Mouse (Mus musculus) CH12.LX (cell line): ENCODE results near the gene Grid2.

Experiments used
- CTCF ChIP-seq, 2 experiments: IDR thresholded peaks in 1 of 2; conservative IDR thresholded peaks in 1 of 2; 2 replicates each; pipeline ENCODE4 v1.5.1; 2011 to 2012; ENCODE audit warnings: low read depth in 2 of 2, low read length in 2 of 2, improper control_type of control experiment in 1 of 2, inconsistent platforms in 1 of 2, mild to moderate bottlenecking in 1 of 2, moderate library complexity in 1 of 2
- MEF2A ChIP-seq: IDR thresholded peaks from 2 replicates; pipeline ENCODE4 v1.6.1; 2014; ENCODE audit warnings: low read depth, mild to moderate bottlenecking, inconsistent platforms, low read length, improper control_type of control experiment, borderline replicate concordance

- TF ChIP-seq MEF2A = no peak
- no peak for TF ChIP-seq CTCF (conservative IDR thresholded peaks at IDR 0.05 in 1 of 2, IDR thresholded peaks at IDR 0.05 in 1 of 2; ENCODE audit: low read depth in 2 of 2, low read length in 2 of 2)
Measured at GRCm38 (mm10) chr6:64729231-64730011, 1473.7 kb downstream of the Grid2 start.
